Mouse (Mus musculus) liver, embryonic 14.5 days (tissue): ENCODE data around the gene Eno3. TPM values are rescaled to one million over a fixed set of nuclear protein-coding genes. Genes with fewer than 3 reads are reported as not detected.

Source experiments
- ATAC-seq: fragments of 200-750 bp; cut with Nextera tagmentation; 2 replicates; pipeline ENCODE4 v1.8.0; 2017; ENCODE audit warnings: moderate number of reproducible peaks, mild to moderate bottlenecking, moderate library complexity; ENCODE audit not compliant: insufficient read depth
- DNase-seq, 3 experiments: peaks; one replicate each; pipeline ENCODE4 v3.0.0-alpha.2; 2012 to 2013; ENCODE audit warnings: low read depth in 3 of 3, low spot score in 3 of 3
- H3K27ac ChIP-seq: fragments of 300-500 bp; sonication (generic); 2 replicates; pipeline ENCODE4 v1.5.1; 2014; ENCODE audit warnings: moderate library complexity, mild to moderate bottlenecking, control low read depth, inconsistent platforms
- H3K27me3 ChIP-seq: fragments of 300-500 bp; sonication (generic); 2 replicates; pipeline ENCODE4 v1.6.1; 2014; ENCODE audit warnings: mild to moderate bottlenecking, low read length, moderate library complexity; ENCODE audit not compliant: control insufficient read depth, insufficient read depth
- H3K36me3 ChIP-seq: fragments of 300-500 bp; sonication (generic); replicated peaks from 2 replicates; pipeline ENCODE4 v1.6.1; 2014; ENCODE audit warnings: low read depth; ENCODE audit not compliant: control insufficient read depth, insufficient read depth
- H3K4me1 ChIP-seq, 2 experiments: fragments of 200-500 bp in 1 of 2; fragments of 300-500 bp in 1 of 2; sonication (generic) in 1 of 2; replicated peaks; 2 replicates each; pipeline ENCODE4 v1.6.1; 2012 to 2014; ENCODE audit warnings: antibody characterized with exemption in 1 of 2, inconsistent platforms in 1 of 2, low read length in 1 of 2; ENCODE audit not compliant: control insufficient read depth in 2 of 2, insufficient read depth in 2 of 2
- H3K4me2 ChIP-seq: fragments of 300-500 bp; sonication (generic); 2 replicates; pipeline ENCODE4 v1.6.1; 2014; ENCODE audit warnings: low read depth, mild to moderate bottlenecking, control low read depth, moderate library complexity
- H3K4me3 ChIP-seq, 2 experiments: fragments of 200-500 bp in 1 of 2; fragments of 300-500 bp in 1 of 2; sonication (generic) in 1 of 2; 2 replicates each; pipeline ENCODE4 v1.5.1; 2012 to 2014; ENCODE audit warnings: low read depth in 2 of 2, low read length in 2 of 2, mild to moderate bottlenecking in 2 of 2, control low read depth in 1 of 2, inconsistent platforms in 1 of 2, moderate library complexity in 1 of 2; ENCODE audit not compliant: insufficient read depth in 1 of 2
- H3K9ac ChIP-seq: fragments of 300-500 bp; sonication (generic); replicated peaks from 2 replicates; pipeline ENCODE4 v1.6.1; 2014; ENCODE audit warnings: mild to moderate bottlenecking, control low read depth, moderate library complexity
- H3K9me3 ChIP-seq: fragments of 300-500 bp; sonication (generic); 2 replicates; pipeline ENCODE4 v1.6.1; 2016; ENCODE audit warnings: low read length, mixed read lengths; ENCODE audit not compliant: control insufficient read depth
- CTCF ChIP-seq: IDR thresholded peaks from 2 replicates; pipeline ENCODE4 v1.5.1; 2016; ENCODE audit warnings: antibody characterized with exemption, low read depth, control low read depth
- EP300 ChIP-seq: IDR thresholded peaks from 2 replicates; pipeline ENCODE4 v1.6.1; 2016; ENCODE audit warnings: antibody characterized with exemption, low read depth
- WGBS: fragments of 180-500 bp; shearing (Covaris S2); extraction: QIAGEN DNeasy Blood & Tissue Kit; methylation state at CpG from one replicate; pipeline ENCODE4 v1.1.7; 2014; ENCODE audit not compliant: insufficient replicate concordance; 5-methylcytosine and 5-hydroxymethylcytosine counted together
- polyA plus RNA-seq, 2 experiments: library from polyadenylated mRNA; depleted of rRNA in 1 of 2; stranded (reverse) in 1 of 2; unstranded in 1 of 2; fragments of >200 nt; fragmentation: Nextera tagmentation in 1 of 2; extraction: Ambion mirVana in 1 of 2; gene quantifications; 2 replicates each; pipeline versions ENCODE4 v1.2.1 to v1.2.3; 2012 to 2014

Eno3 gene
- polyA plus RNA-seq, 2 experiments = 3.6 to 3.7 TPM

- ATAC-seq = peak; percentile 98
- 1% methylated on average over 68 of the region's 69 CpGs for WGBS
Observed at GRCm38 (mm10) chr11:70699722-70700556, 42.9 kb downstream of the Eno3 start, which contains the start of the genes Inca1 and Kif1c. Inca1 (minus strand) TSS chr11:70700155. Kif1c (plus strand) TSS chr11:70700548.

GRCm38 (mm10) chr11:70700613-70701012, 43.6 kb downstream of the Eno3 start:
- Histone ChIP-seq H3K27me3 (peaks cover 4% of the 10 kb centered on the region), H3K4me3 (peak overlapping the region; percentile 56 to 77), H3K36me3 (no peaks in the 10 kb centered on the region), H3K4me1 (peaks cover 0 to 4% of the 10 kb centered on the region in 2 experiments; a peak in 1 of 4 replicates), H3K4me2 (peak overlapping the region; percentile 89), H3K9me3 (no peaks in the 10 kb centered on the region), H3K27ac (no peak overlapping the region), H3K9ac (peak overlapping the region; percentile 66)
- WGBS = under 1% methylated on average over 33 of the region's 34 CpGs
- no peak for DNase-seq
- ATAC-seq = peak; percentile 16
- TF ChIP-seq CTCF (no peak), EP300 (no peak)

More at GRCm38 (mm10) chr11:70699722-70700556, 42.9 kb downstream of the Eno3 start, which contains the start of the genes Inca1 and Kif1c:
- no peak within 1 kb of the TSS for H3K27ac ChIP-seq
- H3K4me2 ChIP-seq = peak within 1 kb of the TSS; percentile 89
- no peaks in the 10 kb centered on the region for H3K9me3 ChIP-seq
- peak within 1 kb of the TSS; percentile 66 for H3K9ac ChIP-seq
- H3K4me1 ChIP-seq = peaks cover 0 to 4% of the 10 kb centered on the region in 2 experiments; a peak in 1 of 4 replicates
- TF ChIP-seq EP300 (no peak), CTCF (no peak)
- peak within 1 kb of the TSS; percentile 77 to 89 for H3K4me3 ChIP-seq
- peaks cover 4% of the 10 kb centered on the region for H3K27me3 ChIP-seq
- H3K36me3 ChIP-seq = no peaks in the 10 kb centered on the region
- DNase-seq = peak; percentile 73 to 79 (median 78)

- Histone ChIP-seq H3K9me3 (no peaks in the 10 kb centered on the region), H3K4me1 (peaks cover 0 to 4% of the 10 kb centered on the region in 2 experiments; a peak in 1 of 4 replicates), H3K4me3 (peak overlapping the region; percentile 56 to 77), H3K9ac (peak overlapping the region; percentile 66), H3K36me3 (no peaks in the 10 kb centered on the region), H3K27ac (no peak overlapping the region), H3K27me3 (peaks cover 4% of the 10 kb centered on the region), H3K4me2 (peak overlapping the region; percentile 89)
- WGBS = 20% methylated on average over 10 of the region's 10 CpGs
- no peak for TF ChIP-seq EP300
- TF ChIP-seq CTCF = no peak
- no peak for DNase-seq
- no peak for ATAC-seq
Observed at GRCm38 (mm10) chr11:70701221-70701955, 44.4 kb downstream of the Eno3 start.

GRCm38 (mm10) chr11:70701984-70702733, 45.2 kb downstream of the Eno3 start:
- WGBS = 70% methylated on average over 6 of the region's 6 CpGs

More at GRCm38 (mm10) chr11:70701984-70702733, 45.2 kb downstream of the Eno3 start:
- H3K9me3 ChIP-seq = no peaks in the 10 kb centered on the region
- no peak for TF ChIP-seq EP300
- no peak for TF ChIP-seq CTCF
- ATAC-seq (no peak), DNase-seq (no peak)
- no peaks in the 10 kb centered on the region for H3K36me3 ChIP-seq
- H3K27me3 ChIP-seq = peaks cover 4% of the 10 kb centered on the region
- H3K4me3 ChIP-seq = no peak overlapping the region
- H3K4me1 ChIP-seq = peaks cover 0 to 4% of the 10 kb centered on the region in 2 experiments; a peak in 1 of 4 replicates
- H3K4me2 ChIP-seq = peak overlapping the region; percentile 89
- no peak overlapping the region for H3K27ac ChIP-seq
- no peak overlapping the region for H3K9ac ChIP-seq
